Mouse (Mus musculus) MEL (cell line): ENCODE measurements around the gene Ddi2. TPM values are rescaled to one million over a fixed set of nuclear protein-coding genes. Genes with fewer than 3 reads are reported as not detected.

Experiments used
- DNase-seq: peaks from one replicate; pipeline ENCODE4 v3.0.0; 2011; ENCODE audit warnings: low read depth, low spot score
- H3K27ac ChIP-seq: 2 replicates; pipeline ENCODE4 v1.5.1; 2012; ENCODE audit warnings: low read depth, mild to moderate bottlenecking, control low read depth, low read length, moderate library complexity; ENCODE audit not compliant: control insufficient read depth
- H3K27me3 ChIP-seq, 2 experiments: fragments of 150-350 bp in 1 of 2; sonication (generic) in 1 of 2; 2 replicates each; pipeline ENCODE4 v1.6.1; 2012; ENCODE audit warnings: low read length in 2 of 2, mild to moderate bottlenecking in 2 of 2, improper control_type of control experiment in 1 of 2, moderate library complexity in 1 of 2; ENCODE audit not compliant: insufficient read depth in 2 of 2, control insufficient read depth in 1 of 2
- H3K36me3 ChIP-seq, 2 experiments: 2 replicates each; pipeline ENCODE4 v1.6.1; 2012 to 2014; ENCODE audit warnings: low read length in 2 of 2, improper control_type of control experiment in 1 of 2, inconsistent platforms in 1 of 2, mild to moderate bottlenecking in 1 of 2; ENCODE audit not compliant: insufficient read depth in 2 of 2, control insufficient read depth in 1 of 2
- H3K4me1 ChIP-seq, 2 experiments: fragments of 150-350 bp in 1 of 2; sonication (generic) in 1 of 2; 2 replicates each; pipeline ENCODE4 v1.6.1; 2012; ENCODE audit warnings: low read length in 2 of 2, improper control_type of control experiment in 1 of 2, mild to moderate bottlenecking in 1 of 2; ENCODE audit not compliant: insufficient read depth in 2 of 2, control insufficient read depth in 1 of 2
- H3K4me3 ChIP-seq, 2 experiments: fragments of 150-350 bp in 1 of 2; sonication (generic) in 1 of 2; 2 replicates each; pipeline ENCODE4 v1.5.1; 2012; ENCODE audit warnings: low read depth in 2 of 2, low read length in 2 of 2, mild to moderate bottlenecking in 2 of 2, moderate library complexity in 2 of 2, control low read depth in 1 of 2, improper control_type of control experiment in 1 of 2; ENCODE audit not compliant: control insufficient read depth in 1 of 2, insufficient read depth in 1 of 2
- H3K79me2 ChIP-seq: 2 replicates; pipeline ENCODE4 v1.6.1; 2012; ENCODE audit warnings: mild to moderate bottlenecking, low read length, moderate library complexity; ENCODE audit not compliant: control insufficient read depth, poor library complexity, insufficient read depth
- H3K9ac ChIP-seq: 2 replicates; pipeline ENCODE4 v1.6.1; 2012; ENCODE audit warnings: low read depth, mild to moderate bottlenecking, control low read depth, low read length, moderate library complexity; ENCODE audit not compliant: control insufficient read depth, poor library complexity, severe bottlenecking
- H3K9me3 ChIP-seq: fragments of 150-350 bp; sonication (generic); replicated peaks from 2 replicates; pipeline ENCODE4 v1.6.1; 2012; ENCODE audit warnings: mild to moderate bottlenecking, low read length, improper control_type of control experiment, moderate library complexity; ENCODE audit not compliant: insufficient read depth
- BHLHE40 ChIP-seq: IDR thresholded peaks from 2 replicates; pipeline ENCODE4 v1.6.1; 2012; ENCODE audit warnings: low read depth, mild to moderate bottlenecking, inconsistent platforms, low read length, improper control_type of control experiment, borderline replicate concordance
- CHD1 ChIP-seq: IDR thresholded peaks from 2 replicates; pipeline ENCODE4 v1.6.1; 2012; ENCODE audit warnings: low read depth, mild to moderate bottlenecking, inconsistent platforms, low read length, improper control_type of control experiment
- CTCF ChIP-seq, 3 experiments: IDR thresholded peaks in 2 of 3; conservative IDR thresholded peaks in 1 of 3; 2 replicates each; pipeline ENCODE4 v1.5.1; 2011 to 2012; ENCODE audit warnings: low read length in 3 of 3, low read depth in 2 of 3, mild to moderate bottlenecking in 2 of 3, improper control_type of control experiment in 1 of 3, inconsistent platforms in 1 of 3, mixed read lengths in 1 of 3, moderate library complexity in 1 of 3; ENCODE audit not compliant: control insufficient read depth in 1 of 3, insufficient read depth in 1 of 3, poor library complexity in 1 of 3, severe bottlenecking in 1 of 3
- E2F4 ChIP-seq: IDR thresholded peaks from 2 replicates; pipeline ENCODE4 v1.6.1; 2011; ENCODE audit warnings: low read depth, low read length, improper control_type of control experiment, borderline replicate concordance
- ELF1 ChIP-seq: IDR thresholded peaks from 2 replicates; pipeline ENCODE4 v1.6.1; 2014; ENCODE audit warnings: low read depth, mild to moderate bottlenecking, inconsistent platforms, low read length, improper control_type of control experiment, moderate library complexity
- EP300 ChIP-seq, 2 experiments: IDR thresholded peaks; 2 replicates each; pipeline ENCODE4 v1.6.1; 2011; ENCODE audit warnings: improper control_type of control experiment in 2 of 2, low read length in 2 of 2, low read depth in 1 of 2, mild to moderate bottlenecking in 1 of 2
- GATA1 ChIP-seq: IDR thresholded peaks from 2 replicates; pipeline ENCODE4 v1.6.1; 2011; ENCODE audit warnings: low read depth, low read length, improper control_type of control experiment
- HCFC1 ChIP-seq: IDR thresholded peaks from 2 replicates; pipeline ENCODE4 v1.6.1; 2012; ENCODE audit warnings: low read depth, mild to moderate bottlenecking, inconsistent platforms, low read length, improper control_type of control experiment, moderate library complexity
- JUND ChIP-seq: IDR thresholded peaks from 2 replicates; pipeline ENCODE4 v1.6.1; 2011; ENCODE audit warnings: low read depth, mild to moderate bottlenecking, improper control_type of control experiment, low read length
- MAX ChIP-seq: IDR thresholded peaks from 2 replicates; pipeline ENCODE4 v1.6.1; 2011; ENCODE audit warnings: low read length, improper control_type of control experiment
- MAZ ChIP-seq: IDR thresholded peaks from 2 replicates; pipeline ENCODE4 v1.6.1; 2012; ENCODE audit warnings: low read depth, mild to moderate bottlenecking, inconsistent platforms, low read length, improper control_type of control experiment
- MEF2A ChIP-seq: IDR thresholded peaks from 2 replicates; pipeline ENCODE4 v1.6.1; 2014; ENCODE audit warnings: low read depth, mild to moderate bottlenecking, inconsistent platforms, low read length, improper control_type of control experiment; ENCODE audit not compliant: poor library complexity, insufficient replicate concordance, severe bottlenecking; ENCODE audit errors: extremely low read depth
- MXI1 ChIP-seq: IDR thresholded peaks from 2 replicates; pipeline ENCODE4 v1.6.1; 2011; ENCODE audit warnings: mild to moderate bottlenecking, low read depth, low read length, improper control_type of control experiment
- MYB ChIP-seq: IDR thresholded peaks from 2 replicates; pipeline ENCODE4 v1.6.1; 2011; ENCODE audit warnings: mild to moderate bottlenecking, low read depth, low read length, improper control_type of control experiment
- MYC ChIP-seq: IDR thresholded peaks from 2 replicates; pipeline ENCODE4 v1.6.1; 2011; ENCODE audit warnings: low read depth, mild to moderate bottlenecking, low read length, improper control_type of control experiment, moderate library complexity
- NRF1 ChIP-seq: IDR thresholded peaks from 2 replicates; pipeline ENCODE4 v1.6.1; 2014; ENCODE audit warnings: low read depth, mild to moderate bottlenecking, inconsistent platforms, low read length, improper control_type of control experiment, moderate library complexity; ENCODE audit not compliant: poor library complexity, insufficient read depth, severe bottlenecking
- POLR2A ChIP-seq, 2 experiments: IDR thresholded peaks; 2 replicates each; pipeline ENCODE4 v1.6.1; 2011 to 2012; ENCODE audit warnings: low read length in 2 of 2, mild to moderate bottlenecking in 2 of 2, control low read depth in 1 of 2, improper control_type of control experiment in 1 of 2, low read depth in 1 of 2, moderate library complexity in 1 of 2; ENCODE audit not compliant: control insufficient read depth in 1 of 2, insufficient read depth in 1 of 2, poor library complexity in 1 of 2
- RCOR1 ChIP-seq: IDR thresholded peaks from 2 replicates; pipeline ENCODE4 v1.6.1; 2012; ENCODE audit warnings: low read depth, mild to moderate bottlenecking, inconsistent platforms, low read length, improper control_type of control experiment
- TAL1 ChIP-seq: IDR thresholded peaks from 2 replicates; pipeline ENCODE4 v1.6.1; 2012; ENCODE audit warnings: mild to moderate bottlenecking, inconsistent platforms, low read length, moderate library complexity, mixed read lengths
- TCF12 ChIP-seq: IDR thresholded peaks from 2 replicates; pipeline ENCODE4 v1.6.1; 2014; ENCODE audit warnings: low read depth, mild to moderate bottlenecking, inconsistent platforms, low read length, improper control_type of control experiment, moderate library complexity
- UBTF ChIP-seq: IDR thresholded peaks from 2 replicates; pipeline ENCODE4 v1.6.1; 2012; ENCODE audit warnings: low read depth, mild to moderate bottlenecking, inconsistent platforms, low read length, improper control_type of control experiment, moderate library complexity, borderline replicate concordance; ENCODE audit not compliant: insufficient read depth
- USF1 ChIP-seq: IDR thresholded peaks from 2 replicates; pipeline ENCODE4 v1.6.1; 2014; ENCODE audit warnings: low read depth, mild to moderate bottlenecking, inconsistent platforms, low read length, improper control_type of control experiment, moderate library complexity
- USF2 ChIP-seq, 2 experiments: IDR thresholded peaks; 2 replicates each; pipeline ENCODE4 v1.6.1; 2011 to 2012; ENCODE audit warnings: improper control_type of control experiment in 2 of 2, low read length in 2 of 2, borderline replicate concordance in 1 of 2, inconsistent platforms in 1 of 2, low read depth in 1 of 2, mild to moderate bottlenecking in 1 of 2; ENCODE audit not compliant: insufficient read depth in 1 of 2
- ZC3H11A ChIP-seq: IDR thresholded peaks from 2 replicates; pipeline ENCODE4 v1.6.1; 2012; ENCODE audit warnings: low read depth, mild to moderate bottlenecking, inconsistent platforms, low read length, improper control_type of control experiment
- ZKSCAN1 ChIP-seq: IDR thresholded peaks from 2 replicates; pipeline ENCODE4 v1.6.1; 2012; ENCODE audit warnings: low read depth, mild to moderate bottlenecking, inconsistent platforms, low read length, improper control_type of control experiment, moderate library complexity
- polyA plus RNA-seq, 2 experiments: library from polyadenylated mRNA; stranded (reverse) in 1 of 2; unstranded in 1 of 2; fragments of >175 nt in 1 of 2; fragments of >200 nt in 1 of 2; gene quantifications; 2 replicates each; pipeline versions ENCODE4 v1.2.1 to v1.2.4; 2012; ENCODE audit warnings: low replicate concordance in 2 of 2, low read depth in 1 of 2; ENCODE audit not compliant: insufficient read length in 2 of 2, insufficient read depth in 1 of 2, missing spikeins in 1 of 2
- total RNA-seq: library from RNA; depleted of rRNA; stranded (reverse); fragments of 300-350 nt; gene quantifications from 2 replicates; pipeline ENCODE4 v1.2.3, GENCODE M21; 2012

Ddi2 gene
- total and polyA plus RNA-seq, 3 experiments, result 40.7 to 42.8 TPM; not detected in 1

DNA sequence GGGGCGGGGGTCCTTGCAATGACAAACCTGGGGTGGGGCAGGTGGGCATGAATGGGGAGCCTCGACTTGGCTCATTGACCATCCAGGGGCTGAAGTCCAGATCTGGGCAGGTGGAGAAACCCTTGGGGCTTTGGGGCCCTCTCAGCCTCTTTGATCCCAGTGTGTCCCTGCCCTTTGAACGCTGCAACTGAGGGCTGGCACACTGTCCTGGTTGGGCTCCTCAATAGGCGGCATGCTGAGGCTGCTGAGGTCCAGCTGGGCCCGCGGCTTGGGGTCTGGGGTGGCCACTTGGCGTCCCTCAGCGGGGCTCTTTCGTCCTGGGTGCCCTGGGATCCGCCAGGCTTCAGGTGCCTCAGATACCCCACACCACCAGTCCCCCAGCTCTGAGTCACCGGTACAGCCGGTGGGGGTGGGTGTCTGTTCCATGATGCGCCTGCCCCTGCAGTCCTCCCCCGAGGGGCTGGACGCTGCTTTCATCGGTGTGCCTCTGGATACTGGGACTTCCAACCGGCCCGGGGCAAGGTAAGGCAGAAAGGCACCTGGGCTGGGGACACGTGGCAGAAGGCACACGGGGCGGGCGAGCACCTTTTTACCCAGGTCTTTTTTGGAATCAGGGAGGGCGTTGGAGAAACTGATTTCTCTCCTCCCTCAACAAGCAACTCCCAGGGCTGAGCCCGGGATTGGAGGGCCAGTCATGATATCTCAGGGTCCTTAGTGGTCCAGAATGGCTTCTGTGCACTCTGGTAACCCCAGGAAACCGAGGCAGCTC is 23.5 kb upstream of the Ddi2 start, which contains the start of gene Agmat:
Gene Agmat, plus strand, starts transcription at position 95 of the 769 bp plus-strand sequence.
- Histone ChIP-seq H3K4me1 (peaks cover 3 to 10% of the 10 kb centered on the region in 2 experiments; a peak in 2 of 4 replicates), H3K79me2 (no peaks in the 10 kb centered on the region)

DNA sequence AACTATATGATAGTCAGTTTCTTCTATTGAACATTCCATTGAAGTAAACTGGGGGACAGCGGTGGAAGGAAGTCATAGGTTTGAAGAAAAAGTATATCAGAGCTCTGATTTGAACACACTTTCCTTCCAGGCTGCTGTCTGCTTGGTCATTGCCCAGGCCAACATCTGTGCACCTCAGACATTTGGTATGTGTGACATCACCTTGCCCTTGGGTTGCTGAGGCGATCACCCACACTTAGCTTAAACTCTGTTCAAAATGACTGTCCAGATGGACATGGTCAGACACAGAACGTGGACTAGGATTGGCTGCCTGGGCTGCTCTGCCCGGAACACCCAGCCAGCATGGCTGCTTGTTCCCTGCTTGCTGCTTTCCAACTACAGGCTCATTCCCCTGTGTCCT is 19.2 kb upstream of the Ddi2 start:
- H3K36me3 ChIP-seq, result no peaks in the 10 kb centered on the region
- no peak for DNase-seq
- TF ChIP-seq POLR2A (IDR thresholded peaks at IDR 0.05; ENCODE audit: control insufficient read depth in 1 of 2, insufficient read depth in 1 of 2, low read depth in 1 of 2, low read length in 2 of 2, poor library complexity in 1 of 2) (no peak), RCOR1 (no peak), MYC (no peak), GATA1 (no peak), NRF1 (no peak), MXI1 (no peak), ZC3H11A (no peak), CHD1 (no peak), JUND (no peak), USF2 (IDR thresholded peaks at IDR 0.05; ENCODE audit: borderline replicate concordance in 1 of 2, insufficient read depth in 1 of 2, low read depth in 1 of 2, low read length in 2 of 2) (no peak), TCF12 (no peak), UBTF (no peak)
- H3K9ac ChIP-seq, result no peak overlapping the region
- no peak overlapping the region for H3K27ac ChIP-seq
- H3K4me1 ChIP-seq, result no peaks in the 10 kb centered on the region
- H3K27me3 ChIP-seq, result no peaks in the 10 kb centered on the region
- no peaks in the 10 kb centered on the region for H3K79me2 ChIP-seq
- no peaks in the 10 kb centered on the region for H3K9me3 ChIP-seq
- no peak overlapping the region for H3K4me3 ChIP-seq

More for the DNA sequence above, 23.5 kb upstream of the Ddi2 start, which contains the start of gene Agmat:
- Histone ChIP-seq H3K36me3 (peaks cover 0 to 3% of the 10 kb centered on the region in 2 experiments; a peak in 2 of 4 replicates), H3K27ac (no peak within 1 kb of the TSS), H3K27me3 (no peaks in the 10 kb centered on the region), H3K4me3 (no peak within 1 kb of the TSS), H3K9ac (no peak within 1 kb of the TSS), H3K9me3 (no peaks in the 10 kb centered on the region)
- DNase-seq, result no peak
- no peak for TF ChIP-seq CTCF (IDR thresholded peaks at IDR 0.05 in 2 of 3, conservative IDR thresholded peaks at IDR 0.05 in 1 of 3; ENCODE audit: control insufficient read depth in 1 of 3, insufficient read depth in 1 of 3, low read depth in 2 of 3, low read length in 3 of 3, poor library complexity in 1 of 3, severe bottlenecking in 1 of 3)
- TF ChIP-seq MYC, result no peak
- no peak for TF ChIP-seq E2F4
- no peak for TF ChIP-seq ZKSCAN1
- no peak for TF ChIP-seq MYB
- TF ChIP-seq USF1, result no peak
- no peak for TF ChIP-seq HCFC1
- no peak for TF ChIP-seq ELF1
- no peak for TF ChIP-seq UBTF
- no peak for TF ChIP-seq MAX
- TF ChIP-seq MEF2A, result no peak
- TF ChIP-seq USF2 (IDR thresholded peaks at IDR 0.05; ENCODE audit: borderline replicate concordance in 1 of 2, insufficient read depth in 1 of 2, low read depth in 1 of 2, low read length in 2 of 2), result no peak
- no peak for TF ChIP-seq BHLHE40
- no peak for TF ChIP-seq TCF12
- no peak for TF ChIP-seq EP300 (IDR thresholded peaks at IDR 0.05; ENCODE audit: low read depth in 1 of 2, low read length in 2 of 2)
- TF ChIP-seq TAL1, result no peak
- TF ChIP-seq MAZ, result no peak
- TF ChIP-seq POLR2A (IDR thresholded peaks at IDR 0.05; ENCODE audit: control insufficient read depth in 1 of 2, insufficient read depth in 1 of 2, low read depth in 1 of 2, low read length in 2 of 2, poor library complexity in 1 of 2), result no peak
- TF ChIP-seq, all 39 proteins: peak for 0
